Mouse (Mus musculus) forebrain, embryonic 16.5 days (tissue): ENCODE data around the gene Ssrp1. TPM values are rescaled to one million over a fixed set of nuclear protein-coding genes. Genes with fewer than 3 reads are reported as not detected.

Experiments
- ATAC-seq: fragments of 200-750 bp; cut with Nextera tagmentation; 2 replicates; pipeline ENCODE4 v1.8.0; 2017; ENCODE audit warnings: mild to moderate bottlenecking, moderate library complexity
- H3K27ac ChIP-seq: fragments of 300-500 bp; sonication (generic); 2 replicates; pipeline ENCODE4 v1.5.1; 2014; ENCODE audit warnings: low read length, control low read depth
- H3K27me3 ChIP-seq: fragments of 300-500 bp; sonication (generic); replicated peaks from 2 replicates; pipeline ENCODE4 v1.6.1; 2014; ENCODE audit warnings: low read length; ENCODE audit not compliant: control insufficient read depth, insufficient read depth
- H3K36me3 ChIP-seq: fragments of 300-500 bp; sonication (generic); 2 replicates; pipeline ENCODE4 v1.6.1; 2014; ENCODE audit not compliant: control insufficient read depth, insufficient read depth
- H3K4me1 ChIP-seq: fragments of 300-500 bp; sonication (generic); replicated peaks from 2 replicates; pipeline ENCODE4 v1.6.1; 2014; ENCODE audit warnings: low read length; ENCODE audit not compliant: control insufficient read depth, insufficient read depth
- H3K4me2 ChIP-seq: fragments of 300-500 bp; sonication (generic); 2 replicates; pipeline ENCODE4 v1.6.1; 2014; ENCODE audit warnings: mild to moderate bottlenecking, low read length, control low read depth
- H3K4me3 ChIP-seq: fragments of 300-500 bp; sonication (generic); replicated peaks from 2 replicates; pipeline ENCODE4 v1.5.1; 2014; ENCODE audit warnings: mild to moderate bottlenecking, low read length, control low read depth
- H3K9ac ChIP-seq: fragments of 300-500 bp; sonication (generic); replicated peaks from 2 replicates; pipeline ENCODE4 v1.6.1; 2014; ENCODE audit warnings: low read depth, low read length, control low read depth
- H3K9me3 ChIP-seq: fragments of 300-500 bp; sonication (generic); 2 replicates; pipeline ENCODE4 v1.6.1; 2016; ENCODE audit warnings: low read length; ENCODE audit not compliant: control insufficient read depth
- WGBS: fragments of 180-500 bp; shearing (Covaris S2); extraction: QIAGEN DNeasy Blood & Tissue Kit; methylation state at CpG from one replicate; pipeline ENCODE4 v1.1.7; 2014; 5-methylcytosine and 5-hydroxymethylcytosine counted together
- polyA plus RNA-seq: library from polyadenylated mRNA; unstranded; fragments of >200 nt; fragmentation: Nextera tagmentation; extraction: Ambion mirVana; gene quantifications from 2 replicates; pipeline ENCODE4 v1.2.1, GENCODE M21; 2015

Gene Ssrp1
- polyA plus RNA-seq, 1 experiment from 2014 or later: 228 TPM

- Histone ChIP-seq H3K36me3 (no peaks in the 10 kb centered on the region), H3K4me2 (no peak overlapping the region), H3K4me1 (peaks cover 8% of the 10 kb centered on the region; the same call in 1 of the 2 replicates), H3K27ac (no peak overlapping the region), H3K27me3 (no peaks in the 10 kb centered on the region), H3K9me3 (no peaks in the 10 kb centered on the region), H3K4me3 (no peak overlapping the region), H3K9ac (no peak overlapping the region)
- 90% methylated on average over 1 of the region's 1 CpGs for WGBS
- no peak for ATAC-seq
Measured at GRCm38 (mm10) chr2:85093376-85093775, 56.3 kb downstream of the Ssrp1 start.

GRCm38 (mm10) chr2:85095906-85096305, 58.9 kb downstream of the Ssrp1 start:
- 10% methylated on average over 5 of the region's 5 CpGs for WGBS
- H3K27me3 ChIP-seq: no peaks in the 10 kb centered on the region
- H3K27ac ChIP-seq: no peak overlapping the region
- H3K9ac ChIP-seq: no peak overlapping the region
- H3K4me1 ChIP-seq: no peaks in the 10 kb centered on the region
- ATAC-seq: no peak
- no peaks in the 10 kb centered on the region for H3K9me3 ChIP-seq
- H3K4me2 ChIP-seq: no peak overlapping the region
- no peaks in the 10 kb centered on the region for H3K36me3 ChIP-seq
- no peak overlapping the region for H3K4me3 ChIP-seq

Other genes with a start within 250 kb of the Ssrp1 start
- 21.2 and 28.1 TPM in 2 replicates for gene Ube2l6, start 238.4 kb upstream of the Ssrp1 start, polyA plus RNA-seq
- gene Smtnl1, start 214.6 kb upstream of the Ssrp1 start, polyA plus RNA-seq: not detected in 2 replicates
- 58.0 and 69.5 TPM in 2 replicates for gene Timm10, start 210.2 kb upstream of the Ssrp1 start, polyA plus RNA-seq
- 2.6 and 3.1 TPM in 2 replicates for gene Slc43a1, start 198.4 kb upstream of the Ssrp1 start, polyA plus RNA-seq
- 9.8 and 11.4 TPM in 2 replicates for gene Rtn4rl2, start 150.5 kb upstream of the Ssrp1 start, polyA plus RNA-seq
- 6.6 and 7.2 TPM in 2 replicates for gene Slc43a3, start 100.7 kb upstream of the Ssrp1 start, polyA plus RNA-seq
- not detected in 2 replicates for gene Prg2, start 56.8 kb upstream of the Ssrp1 start, polyA plus RNA-seq
- not detected in 2 replicates for gene Prg3, start 49.0 kb upstream of the Ssrp1 start, polyA plus RNA-seq
- 0.66 and 1.1 TPM in 2 replicates for gene P2rx3, start 228 bp downstream of the Ssrp1 start, polyA plus RNA-seq
- gene Tnks1bp1, start 10.8 kb downstream of the Ssrp1 start, polyA plus RNA-seq: 24.0 and 26.2 TPM in 2 replicates
- 20.7 and 34.3 TPM in 2 replicates for gene Aplnr, start 99.0 kb downstream of the Ssrp1 start, polyA plus RNA-seq
- 12.3 and 14.9 TPM in 2 replicates for gene Lrrc55, start 160.0 kb downstream of the Ssrp1 start, polyA plus RNA-seq